Mouse (Mus musculus) limb, embryonic 10.5 days (tissue): ENCODE measurements around the gene Mtmr12. TPM values are rescaled to one million over a fixed set of nuclear protein-coding genes. Genes with fewer than 3 reads are reported as not detected.
"Not testable (repeated sequence)": the region's sequence is repeated elsewhere in the genome, so short reads cannot be mapped to it uniquely, and the experiment has no call there.

Experiments used
- DNase-seq: peaks from one replicate; pipeline ENCODE4 v3.0.0-alpha.2; 2017; ENCODE audit warnings: low spot score
- H3K27ac ChIP-seq: fragments of 300-500 bp; sonication (generic); 2 replicates; pipeline ENCODE4 v1.5.1; 2016; ENCODE audit warnings: mild to moderate bottlenecking
- H3K27me3 ChIP-seq: fragments of 300-500 bp; sonication (generic); 2 replicates; pipeline ENCODE4 v1.6.1; 2016; ENCODE audit warnings: low read depth, mild to moderate bottlenecking; ENCODE audit not compliant: poor library complexity, severe bottlenecking
- H3K36me3 ChIP-seq: fragments of 300-500 bp; sonication (generic); 2 replicates; pipeline ENCODE4 v1.6.1; 2016; ENCODE audit warnings: mild to moderate bottlenecking, moderate library complexity
- H3K4me1 ChIP-seq: fragments of 300-500 bp; sonication (generic); 2 replicates; pipeline ENCODE4 v1.6.1; 2016
- H3K4me3 ChIP-seq: fragments of 300-500 bp; sonication (generic); 2 replicates; pipeline ENCODE4 v1.5.1; 2016; ENCODE audit warnings: mild to moderate bottlenecking, moderate library complexity
- H3K9me3 ChIP-seq: fragments of 300-500 bp; sonication (generic); replicated peaks from 2 replicates; pipeline ENCODE4 v1.6.1; 2016; ENCODE audit warnings: mild to moderate bottlenecking
- WGBS: fragments of 180-500 bp; shearing (Covaris S2); methylation state at CpG from one replicate; pipeline ENCODE4 v1.1.7; 2016; 5-methylcytosine and 5-hydroxymethylcytosine counted together
- polyA plus RNA-seq: library from polyadenylated mRNA; unstranded; fragments of >200 nt; fragmentation: Nextera tagmentation; extraction: Ambion mirVana; gene quantifications from 2 replicates; pipeline ENCODE4 v1.2.1, GENCODE M21; 2016

Mtmr12 gene
- polyA plus RNA-seq, 1 experiment from 2014 or later = 22.3 TPM

DNA sequence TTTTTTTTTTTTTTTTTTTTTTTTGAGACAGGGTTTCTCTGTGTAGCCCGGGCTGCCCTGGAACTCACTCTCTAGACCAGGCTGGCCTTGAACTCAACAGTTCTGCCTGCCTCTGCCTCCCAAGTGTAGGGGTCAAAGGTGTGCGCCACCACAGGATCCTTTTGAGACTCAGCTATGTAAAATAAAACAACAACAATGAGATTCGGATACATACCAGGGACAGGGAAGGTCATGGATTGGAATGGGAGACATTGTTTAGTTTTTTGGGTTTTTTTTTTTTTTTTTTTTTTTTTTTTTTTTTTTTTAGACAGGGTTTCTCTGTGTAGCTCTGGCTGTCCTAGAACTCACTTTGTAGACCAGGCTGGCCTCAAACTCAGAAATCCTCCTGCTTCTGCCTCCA, 12.5 kb downstream of the Mtmr12 start:
- not testable (repeated sequence) for H3K27ac ChIP-seq, H3K9me3 ChIP-seq, DNase-seq, H3K4me3 ChIP-seq, H3K27me3 ChIP-seq, H3K36me3 ChIP-seq
- H3K4me1 ChIP-seq = peaks cover 27% of the 10 kb centered on the region
- WGBS = 95% methylated on average over 3 of the region's 3 CpGs

DNA sequence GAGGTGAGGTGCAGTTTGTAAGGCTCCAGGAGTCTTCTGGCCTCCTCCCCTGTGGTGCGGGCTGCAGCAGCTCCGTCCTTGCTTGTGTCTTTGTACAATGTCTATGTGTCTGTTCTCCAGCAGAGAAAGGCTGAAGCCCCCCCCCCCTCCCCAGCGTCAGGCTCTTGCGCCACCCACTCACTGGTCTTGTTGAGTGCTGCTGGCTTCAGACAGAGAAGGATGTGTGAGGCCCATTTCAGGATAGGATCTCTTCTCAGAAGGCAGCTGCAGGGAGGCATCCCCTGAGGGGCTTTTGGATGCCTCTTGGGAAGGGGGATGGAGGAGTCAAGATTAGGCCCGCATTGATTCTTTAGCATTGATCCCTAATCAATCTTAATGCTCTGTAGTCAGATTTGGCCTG, 13.0 kb downstream of the Mtmr12 start:
- WGBS = 75% methylated on average over 5 of the region's 5 CpGs
- no peak overlapping the region for H3K4me3 ChIP-seq
- peaks cover 32% of the 10 kb centered on the region for H3K4me1 ChIP-seq
- no peaks in the 10 kb centered on the region for H3K36me3 ChIP-seq
- H3K27me3 ChIP-seq = no peaks in the 10 kb centered on the region
- H3K9me3 ChIP-seq = no peaks in the 10 kb centered on the region
- H3K27ac ChIP-seq = no peak overlapping the region
- no peak for DNase-seq

DNA sequence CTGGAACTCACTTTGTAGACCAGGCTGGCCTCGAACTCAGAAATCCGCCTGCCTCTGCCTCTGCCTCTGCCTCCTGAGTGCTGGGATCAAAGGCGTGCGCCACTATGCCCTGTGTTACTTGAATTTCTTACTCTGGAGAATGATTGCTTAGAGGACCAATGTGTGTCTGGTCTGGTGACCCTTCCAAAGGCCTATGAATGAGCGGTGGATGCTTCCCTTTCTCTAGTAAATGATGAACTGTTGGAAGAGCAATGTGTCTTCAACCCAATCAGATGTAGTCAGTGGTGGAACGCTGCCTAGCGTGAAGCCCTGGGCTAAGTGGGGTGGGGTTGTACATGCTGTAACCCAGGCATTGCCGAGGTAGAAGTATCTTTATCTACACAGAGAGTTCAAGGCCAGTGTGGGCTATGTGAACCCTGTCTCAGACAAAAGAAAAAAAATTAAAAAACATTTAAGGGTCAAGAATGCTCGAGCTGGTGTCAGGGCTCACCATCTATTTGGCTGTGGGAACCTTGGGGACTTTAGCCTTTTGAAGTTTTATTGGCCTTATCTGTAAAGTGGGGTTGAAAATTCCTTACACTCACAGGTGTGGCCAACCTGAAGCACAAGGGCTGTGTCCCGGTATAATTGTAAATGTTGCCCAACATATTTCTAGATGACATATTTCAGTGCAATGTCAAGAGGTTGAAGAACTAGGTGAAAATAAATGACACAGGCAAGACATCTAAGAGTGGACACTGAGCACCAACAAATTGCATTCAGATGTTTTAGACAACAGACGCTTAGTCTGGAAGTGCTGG, 14.0 kb downstream of the Mtmr12 start:
- H3K9me3 ChIP-seq = no peaks in the 10 kb centered on the region
- H3K27ac ChIP-seq = no peak overlapping the region
- H3K36me3 ChIP-seq = no peaks in the 10 kb centered on the region
- no peak overlapping the region for H3K4me3 ChIP-seq
- 81% methylated on average over 11 of the region's 11 CpGs for WGBS
- H3K4me1 ChIP-seq = peaks cover 35% of the 10 kb centered on the region
- no peaks in the 10 kb centered on the region for H3K27me3 ChIP-seq
- DNase-seq = no peak

DNA sequence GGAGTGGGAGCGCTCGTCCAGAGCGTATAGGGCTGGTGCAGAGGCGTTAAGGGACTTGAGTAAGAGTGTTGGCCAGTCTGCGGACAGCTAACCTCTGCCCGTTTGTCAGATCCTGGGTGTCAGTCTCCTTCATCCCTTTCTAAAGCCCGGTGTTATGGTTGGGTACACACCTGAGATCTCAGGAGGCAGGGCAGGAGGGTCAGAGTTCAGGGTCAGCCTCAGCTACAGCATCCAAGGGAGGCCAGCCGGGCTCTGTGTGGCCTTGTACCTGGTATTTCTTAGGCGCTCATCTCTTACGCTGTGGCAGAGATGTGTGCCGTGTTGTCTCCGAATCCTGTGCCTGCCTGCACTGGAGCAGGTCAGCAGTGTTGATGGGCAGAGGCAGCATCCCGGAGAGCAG, 16.3 kb downstream of the Mtmr12 start:
- Histone ChIP-seq H3K4me3 (no peak overlapping the region), H3K4me1 (peaks cover 34% of the 10 kb centered on the region), H3K27me3 (no peaks in the 10 kb centered on the region), H3K9me3 (no peaks in the 10 kb centered on the region), H3K27ac (0 out of 2 replicates have a peak overlapping the region, but pooled peaks have one; percentile 51), H3K36me3 (no peaks in the 10 kb centered on the region)
- WGBS = 93% methylated on average over 13 of the region's 13 CpGs
- DNase-seq = no peak

DNA sequence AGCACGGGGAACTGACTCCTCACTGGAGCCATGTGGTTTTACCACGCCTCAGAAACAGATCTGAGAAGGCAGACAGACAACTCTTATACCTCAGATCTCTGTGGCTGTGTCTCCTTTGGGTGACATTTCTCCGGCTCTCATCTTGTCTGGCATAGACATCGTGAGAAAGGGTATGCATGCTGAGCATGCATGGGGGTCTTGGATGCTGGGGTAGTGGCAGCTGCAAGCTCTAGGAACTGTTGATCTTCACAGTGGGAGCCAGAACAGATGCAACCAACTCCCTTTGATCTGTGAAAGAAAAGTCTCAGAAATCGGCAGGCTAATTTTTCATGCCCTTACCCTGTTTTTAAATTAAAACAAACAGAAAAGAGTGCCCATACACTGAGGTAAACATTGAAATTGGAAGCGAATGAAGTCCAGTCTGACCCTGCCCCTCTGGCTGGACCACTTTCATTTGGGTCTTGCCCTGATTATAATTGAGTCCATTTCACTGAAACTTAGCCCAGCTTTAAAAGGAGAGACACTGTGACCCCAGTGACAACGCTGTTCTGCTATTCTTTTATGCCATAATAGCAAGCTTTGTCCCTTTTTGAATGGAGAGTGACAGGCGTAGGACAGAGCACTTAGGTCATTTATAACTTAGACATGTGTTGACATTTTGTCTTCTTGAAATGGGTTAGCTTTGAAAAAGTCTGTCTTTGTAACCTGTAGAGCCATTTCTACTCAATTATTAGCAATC, 17.9 kb downstream of the Mtmr12 start:
- H3K27me3 ChIP-seq = no peaks in the 10 kb centered on the region
- no peak overlapping the region for H3K27ac ChIP-seq
- no peak for DNase-seq
- H3K4me1 ChIP-seq = peaks cover 26% of the 10 kb centered on the region
- WGBS = 45% methylated on average over 8 of the region's 8 CpGs
- H3K36me3 ChIP-seq = no peaks in the 10 kb centered on the region
- no peaks in the 10 kb centered on the region for H3K9me3 ChIP-seq
- no peak overlapping the region for H3K4me3 ChIP-seq

DNA sequence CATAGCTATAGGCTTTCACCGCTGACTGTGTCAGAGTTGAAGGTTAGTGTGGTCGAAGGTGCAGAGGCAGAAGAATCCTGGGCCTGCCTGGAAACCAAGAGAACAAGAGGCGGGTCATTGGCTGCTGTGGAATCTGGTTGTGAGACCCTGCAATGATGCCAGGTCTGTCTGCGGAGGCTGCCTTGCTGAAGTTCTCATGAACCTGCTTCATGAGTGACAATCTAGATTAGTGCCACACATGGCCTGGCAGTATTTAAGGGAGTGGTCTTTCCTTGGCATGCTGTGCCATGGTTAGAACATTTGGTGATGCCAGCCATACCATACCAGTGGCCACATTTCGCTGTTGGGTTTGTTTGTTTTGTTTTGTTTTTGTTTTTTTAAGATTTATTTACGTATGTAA, 18.6 kb downstream of the Mtmr12 start:
- DNase-seq = no peak
- WGBS = 88% methylated on average over 6 of the region's 6 CpGs
- H3K9me3 ChIP-seq = no peaks in the 10 kb centered on the region
- no peak overlapping the region for H3K27ac ChIP-seq
- no peak overlapping the region for H3K4me3 ChIP-seq
- no peaks in the 10 kb centered on the region for H3K36me3 ChIP-seq
- peaks cover 24% of the 10 kb centered on the region for H3K4me1 ChIP-seq
- no peaks in the 10 kb centered on the region for H3K27me3 ChIP-seq

DNA sequence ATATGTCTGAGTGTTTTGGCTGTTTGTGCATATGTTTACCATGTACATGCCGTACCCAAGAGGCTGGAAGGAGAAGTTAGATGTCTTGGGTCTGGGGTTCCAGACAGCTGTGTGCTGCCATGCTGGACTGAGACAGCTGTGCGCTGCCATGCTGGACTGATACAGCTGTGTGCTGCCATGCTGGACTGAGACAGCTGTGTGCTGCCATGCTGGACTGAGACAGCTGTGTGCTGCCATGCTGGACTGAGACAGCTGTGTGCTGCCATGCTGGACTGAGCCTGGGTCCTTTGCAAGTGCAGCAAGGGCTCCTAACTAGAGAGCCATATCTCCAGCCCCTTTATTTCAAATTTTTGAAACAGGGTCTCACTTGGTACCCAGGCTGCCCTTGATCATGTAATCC, 19.4 kb downstream of the Mtmr12 start:
- peaks cover 24% of the 10 kb centered on the region for H3K4me1 ChIP-seq
- H3K27ac ChIP-seq = no peak overlapping the region
- H3K27me3 ChIP-seq = no peaks in the 10 kb centered on the region
- H3K9me3 ChIP-seq = no peaks in the 10 kb centered on the region
- H3K36me3 ChIP-seq = no peaks in the 10 kb centered on the region
- WGBS = 93% methylated on average over 2 of the region's 2 CpGs
- no peak for DNase-seq
- H3K4me3 ChIP-seq = no peak overlapping the region

DNA sequence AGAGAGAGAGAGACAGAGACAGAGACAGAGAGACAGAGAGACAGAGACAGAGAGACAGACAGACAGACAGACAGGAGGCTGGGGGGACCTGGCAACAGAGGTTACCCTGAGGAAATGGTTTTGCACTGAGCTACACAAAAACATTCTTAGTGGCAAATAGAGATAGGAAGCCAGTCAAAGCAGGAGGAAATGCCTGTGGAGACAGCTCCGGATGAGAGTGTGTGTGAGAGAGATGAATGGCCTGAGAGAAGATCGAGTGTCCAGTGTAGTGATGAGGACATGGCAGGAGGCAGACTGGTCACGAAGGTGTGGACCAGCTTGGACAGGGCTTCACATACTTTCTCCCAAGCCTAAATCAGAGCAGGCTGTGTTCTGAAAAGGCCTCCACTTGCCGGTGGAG, 20.2 kb downstream of the Mtmr12 start:
- Histone ChIP-seq H3K27me3 (no peaks in the 10 kb centered on the region), H3K4me1 (peaks cover 28% of the 10 kb centered on the region), H3K9me3 (no peaks in the 10 kb centered on the region), H3K36me3 (no peaks in the 10 kb centered on the region), H3K4me3 (no peak overlapping the region), H3K27ac (no peak overlapping the region)
- WGBS = 71% methylated on average over 4 of the region's 4 CpGs
- no peak for DNase-seq

DNA sequence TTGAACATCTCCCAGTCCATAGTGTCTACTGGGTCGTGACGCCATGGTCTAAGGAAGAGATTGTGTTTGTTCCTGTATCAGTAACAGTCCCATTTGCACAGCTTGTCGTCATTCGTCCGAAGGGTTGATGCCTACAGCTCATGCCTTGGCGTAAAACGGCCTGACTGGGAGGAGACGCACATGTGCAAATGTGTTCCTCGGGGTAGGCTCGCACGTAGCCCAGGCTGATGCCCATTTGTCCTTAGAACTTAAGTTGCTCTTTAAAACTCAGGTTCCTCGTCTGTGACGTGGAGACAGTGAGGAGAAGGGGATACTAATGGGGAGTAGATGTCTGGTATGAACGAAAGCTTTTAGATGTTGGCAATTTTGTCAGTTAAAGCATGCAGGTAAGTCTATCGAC, 22.1 kb downstream of the Mtmr12 start:
- WGBS = 94% methylated on average over 15 of the region's 15 CpGs

DNA sequence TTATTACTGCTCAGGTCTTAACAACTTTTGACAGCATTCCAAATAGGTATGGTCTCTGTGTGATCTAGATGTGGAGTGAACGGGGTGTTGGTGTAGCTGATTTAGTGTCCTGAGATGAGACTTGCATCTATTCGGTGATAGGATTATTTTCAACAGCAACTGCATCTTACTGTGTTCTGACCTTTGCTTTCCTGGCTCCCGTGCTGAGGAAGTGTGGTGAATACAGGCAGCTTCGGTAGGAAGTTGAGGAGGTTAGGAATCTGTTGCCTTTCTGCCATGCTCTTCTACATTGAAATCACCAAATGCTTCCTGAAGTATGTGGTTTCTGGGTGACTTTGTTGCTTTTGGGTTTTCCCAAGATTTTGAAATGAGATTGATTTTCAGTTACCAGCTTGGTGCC, 22.5 kb downstream of the Mtmr12 start:
- peaks cover 11% of the 10 kb centered on the region for H3K36me3 ChIP-seq
- H3K27me3 ChIP-seq = no peaks in the 10 kb centered on the region
- H3K9me3 ChIP-seq = no peaks in the 10 kb centered on the region
- H3K4me1 ChIP-seq = peaks cover 24% of the 10 kb centered on the region
- no peak overlapping the region for H3K27ac ChIP-seq
- H3K4me3 ChIP-seq = no peak overlapping the region
- 87% methylated on average over 4 of the region's 4 CpGs for WGBS
- no peak for DNase-seq

More for the DNA sequence above, 22.1 kb downstream of the Mtmr12 start:
- peaks cover 25% of the 10 kb centered on the region for H3K4me1 ChIP-seq
- H3K9me3 ChIP-seq = no peaks in the 10 kb centered on the region
- H3K36me3 ChIP-seq = peaks cover 6% of the 10 kb centered on the region
- H3K4me3 ChIP-seq = no peak overlapping the region
- no peaks in the 10 kb centered on the region for H3K27me3 ChIP-seq
- no peak for DNase-seq
- no peak overlapping the region for H3K27ac ChIP-seq

DNA sequence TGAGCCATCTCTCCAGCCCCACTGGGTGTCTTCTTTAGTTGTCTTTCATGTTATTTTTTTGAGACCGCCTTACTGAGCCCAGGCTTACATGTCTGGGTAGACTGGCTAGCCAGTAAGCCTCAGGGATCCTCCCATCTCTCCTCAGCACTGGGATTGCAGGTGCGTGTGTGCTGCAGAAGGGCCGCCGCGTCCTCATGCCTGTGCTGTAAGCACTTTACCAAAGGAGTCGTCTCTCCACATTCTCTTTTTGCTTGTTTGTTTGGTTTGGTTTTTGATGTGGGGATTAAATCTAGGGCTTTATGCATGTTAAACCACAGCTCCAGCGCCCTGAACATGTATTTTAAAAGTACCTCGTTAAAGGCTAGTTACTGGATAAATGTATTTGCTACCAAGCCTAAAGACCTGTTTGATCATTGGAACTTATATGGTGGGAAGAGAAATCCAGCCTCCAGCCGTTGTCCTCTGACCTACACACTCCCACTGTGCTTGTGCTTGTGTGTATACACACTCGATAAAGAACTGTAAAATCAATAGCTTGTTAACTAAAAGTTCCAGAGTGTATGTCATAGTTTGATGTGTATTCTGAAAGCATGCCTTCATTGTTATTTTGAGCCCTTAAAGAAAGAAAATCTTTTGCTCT, 24.9 kb downstream of the Mtmr12 start:
- no peaks in the 10 kb centered on the region for H3K27me3 ChIP-seq
- peaks cover 30% of the 10 kb centered on the region for H3K36me3 ChIP-seq
- 85% methylated on average over 10 of the region's 10 CpGs for WGBS
- no peak overlapping the region for H3K4me3 ChIP-seq
- peaks cover 19% of the 10 kb centered on the region for H3K4me1 ChIP-seq
- no peak for DNase-seq
- no peaks in the 10 kb centered on the region for H3K9me3 ChIP-seq
- H3K27ac ChIP-seq = no peak overlapping the region

DNA sequence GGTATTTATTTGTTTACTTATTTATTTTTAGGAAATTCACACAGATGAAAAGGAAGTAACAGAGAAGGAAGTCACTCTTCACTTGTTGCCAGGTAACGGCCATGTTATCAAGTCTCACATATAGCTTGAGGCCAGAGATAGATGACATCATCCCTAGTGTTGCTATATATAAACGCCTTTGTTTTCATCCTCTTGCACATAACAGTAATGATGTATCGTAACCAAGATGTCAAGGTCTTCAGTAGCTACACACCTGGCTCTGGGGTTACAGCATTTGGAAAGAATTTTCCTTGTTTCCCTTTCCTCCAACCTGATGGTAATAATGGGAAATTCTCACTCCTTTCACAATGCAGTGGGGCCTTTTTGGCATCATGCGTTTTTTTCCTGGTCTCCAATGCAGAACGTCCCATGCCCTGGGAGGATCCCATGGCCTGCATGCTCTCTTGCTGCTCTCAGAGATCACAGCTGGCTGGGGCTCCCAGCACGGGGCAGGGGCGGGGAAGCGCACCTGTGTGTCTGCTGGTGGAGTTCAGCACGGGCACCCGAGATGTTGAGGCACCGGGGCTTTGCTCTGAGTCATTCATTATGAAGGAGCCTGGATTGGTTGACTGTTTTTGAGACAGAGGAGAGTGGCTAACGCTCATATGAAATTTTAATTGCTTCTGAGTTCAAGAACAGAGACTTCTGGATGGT, 25.6 kb downstream of the Mtmr12 start:
- WGBS = 67% methylated on average over 12 of the region's 12 CpGs
- H3K36me3 ChIP-seq = peaks cover 30% of the 10 kb centered on the region
- no peak for DNase-seq
- H3K27ac ChIP-seq = 0 out of 2 replicates have a peak overlapping the region, but pooled peaks have one; percentile 19
- H3K27me3 ChIP-seq = no peaks in the 10 kb centered on the region
- no peaks in the 10 kb centered on the region for H3K9me3 ChIP-seq
- H3K4me3 ChIP-seq = no peak overlapping the region
- H3K4me1 ChIP-seq = peaks cover 19% of the 10 kb centered on the region
